Mouse (Mus musculus) thymus, postnatal 14 days (tissue): ENCODE data around the gene Lalba.
"Not testable (repeated sequence)": the region's sequence is repeated elsewhere in the genome, so short reads cannot be mapped to it uniquely, and the experiment has no call there.

Experiments used
- DNase-seq: peaks from one replicate; pipeline ENCODE4 v3.0.0; 2021

Lalba gene

DNA sequence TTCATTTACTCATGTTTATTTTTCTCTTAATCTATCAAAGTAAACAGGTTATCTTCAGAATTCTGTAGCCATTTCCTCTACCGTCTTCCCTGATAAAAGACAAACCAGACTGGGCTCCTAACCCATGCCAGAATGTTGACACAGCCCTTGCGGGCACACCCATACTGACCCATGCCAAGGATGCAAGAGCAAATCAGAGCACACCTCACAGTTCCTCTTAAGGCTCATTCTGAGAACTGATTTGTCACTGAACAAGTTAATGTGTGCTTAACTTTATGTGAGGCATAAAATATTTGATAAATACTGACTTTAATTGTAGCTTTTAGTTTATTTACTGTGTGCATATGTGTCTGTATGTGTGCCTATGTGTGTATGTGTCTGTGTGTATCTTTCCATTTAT is 8.8 kb upstream of the Lalba start:
- DNase-seq, result no peak

DNA sequence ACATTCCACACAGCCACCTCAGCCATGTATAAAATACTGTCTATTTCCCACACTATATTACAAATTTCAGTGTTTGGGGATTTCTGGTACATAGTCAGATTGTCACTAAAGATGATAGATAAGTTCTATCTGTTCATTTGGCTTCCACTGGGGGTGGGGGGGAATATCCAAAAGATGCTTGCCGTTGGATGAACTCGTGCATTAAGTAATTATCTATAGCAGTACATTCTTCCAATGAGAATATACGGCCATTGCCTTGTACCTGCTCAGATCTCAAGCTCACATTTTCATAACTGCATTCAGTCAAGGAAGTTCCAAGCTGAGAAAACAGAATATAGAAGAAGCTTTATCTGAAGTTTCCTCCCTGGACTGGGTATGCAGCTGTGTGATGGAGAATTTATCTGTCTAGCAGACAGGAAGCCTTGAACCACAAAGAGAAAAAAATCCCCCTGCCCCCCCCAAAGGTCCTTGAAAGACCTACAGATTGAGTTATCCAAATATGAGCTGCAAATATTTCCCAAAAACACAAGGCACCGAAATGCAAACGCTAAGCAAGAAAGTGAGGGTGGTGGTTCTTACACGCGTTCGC is 4.0 kb upstream of the Lalba start:
- peak; percentile 21 for DNase-seq

- no peak for DNase-seq
Observed at GRCm38 (mm10) chr15:98483907-98484886, 1.7 kb upstream of the Lalba start.

- DNase-seq, result no peak
Observed at GRCm38 (mm10) chr15:98479568-98480102, 2.9 kb downstream of the Lalba start.

- no peak for DNase-seq
Observed at GRCm38 (mm10) chr15:98476281-98476680, 6.2 kb downstream of the Lalba start.

- DNase-seq, result peak; percentile 63
Observed at GRCm38 (mm10) chr15:98475382-98475781, 7.1 kb downstream of the Lalba start.

- no peak for DNase-seq
Observed at GRCm38 (mm10) chr15:98474958-98475357, 7.6 kb downstream of the Lalba start.

- no peak for DNase-seq
Observed at GRCm38 (mm10) chr15:98471539-98471938, 11.0 kb downstream of the Lalba start.

GRCm38 (mm10) chr15:98469596-98469995 is 12.9 kb downstream of the Lalba start, which contains the start of gene OR5BS1P:
Gene OR5BS1P, plus strand, starts transcription at chr15:98469896.
- DNase-seq, result no peak

GRCm38 (mm10) chr15:98452288-98452687 is 30.2 kb downstream of the Lalba start, which contains the start of gene Olfr281:
Gene Olfr281, plus strand, starts transcription at chr15:98452588.
- DNase-seq, result no peak

- no peak for DNase-seq
Observed at GRCm38 (mm10) chr15:98448521-98448920, 34.0 kb downstream of the Lalba start.

GRCm38 (mm10) chr15:98444561-98444960 is 38.0 kb downstream of the Lalba start:
- no peak for DNase-seq

DNA sequence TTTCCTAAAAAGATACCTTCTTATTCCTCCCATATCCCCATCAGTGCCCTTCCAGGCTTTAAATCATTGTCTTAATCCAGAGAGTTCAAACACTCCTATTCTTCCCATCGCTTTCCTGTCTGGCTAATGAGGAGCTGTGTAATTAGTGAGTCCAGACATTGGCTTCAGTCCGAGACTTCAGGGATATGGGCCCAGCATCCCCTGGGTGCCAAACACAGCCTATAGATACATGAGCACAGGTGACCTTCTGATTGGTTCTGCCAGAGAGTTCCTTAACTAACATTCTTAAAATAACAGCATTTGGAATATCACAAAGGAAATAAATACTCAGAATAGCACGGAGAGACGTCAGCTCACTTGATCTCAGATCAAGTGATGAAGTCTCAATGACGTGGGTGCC is 51.6 kb downstream of the Lalba start, which contains the start of gene Olfr282:
Gene Olfr282 (plus strand): TSS at position 301 of the 400 bp plus-strand sequence.
- not testable (repeated sequence) for DNase-seq
